Mouse (Mus musculus): ENCODE measurements at regions not wholly inside any gene's neighbourhood (a gene's known extent, or its start where the extent isn't known, plus 50 kb on each side); places are given as distances from the start of the nearest gene placed in this dataset.

- no peak overlapping the region for H3K9ac ChIP-seq (ENCODE audit: control insufficient read depth, low read depth, low read length, poor library complexity, severe bottlenecking)
- H3K27me3 ChIP-seq (ENCODE audit: control insufficient read depth in 1 of 2, insufficient read depth in 2 of 2, low read length in 2 of 2): no peaks in the 10 kb centered on the region
- H3K4me3 ChIP-seq (ENCODE audit: control insufficient read depth in 1 of 2, insufficient read depth in 1 of 2, low read depth in 2 of 2, low read length in 2 of 2): no peak overlapping the region
- no peak for TF ChIP-seq GABPA (IDR thresholded peaks at IDR 0.05; ENCODE audit: low read depth, low read length)
- no peak for TF ChIP-seq MXI1 (IDR thresholded peaks at IDR 0.05; ENCODE audit: low read depth, low read length)
- TF ChIP-seq SIN3A (IDR thresholded peaks at IDR 0.05; ENCODE audit: low read length): no peak
- no peak for TF ChIP-seq TAL1 (IDR thresholded peaks at IDR 0.05; ENCODE audit: low read length)
- TF ChIP-seq MAZ (IDR thresholded peaks at IDR 0.05; ENCODE audit: low read depth, low read length): no peak
- no peak for TF ChIP-seq NRF1 (IDR thresholded peaks at IDR 0.05; ENCODE audit: insufficient read depth, low read depth, low read length, poor library complexity, severe bottlenecking)
- no peak for TF ChIP-seq JUND (IDR thresholded peaks at IDR 0.05; ENCODE audit: low read depth, low read length)
- no peak for TF ChIP-seq ZC3H11A (IDR thresholded peaks at IDR 0.05; ENCODE audit: low read depth, low read length)
- no peak for TF ChIP-seq MEF2A (IDR thresholded peaks at IDR 0.05; ENCODE audit: extremely low read depth, insufficient replicate concordance, low read depth, low read length, poor library complexity, severe bottlenecking)
- TF ChIP-seq BHLHE40 (IDR thresholded peaks at IDR 0.05; ENCODE audit: borderline replicate concordance, low read depth, low read length): no peak
- TF ChIP-seq SMC3 (IDR thresholded peaks at IDR 0.05; ENCODE audit: low read depth, low read length): no peak
- DNase-seq (ENCODE audit: low read depth, low spot score): no peak
- no peak overlapping the region for H3K27ac ChIP-seq (ENCODE audit: control insufficient read depth, low read depth, low read length)
- no peaks in the 10 kb centered on the region for H3K79me2 ChIP-seq (ENCODE audit: control insufficient read depth, insufficient read depth, low read length, poor library complexity)
- H3K36me3 ChIP-seq (ENCODE audit: control insufficient read depth in 1 of 2, insufficient read depth in 2 of 2, low read length in 2 of 2): no peaks in the 10 kb centered on the region
- H3K4me1 ChIP-seq (ENCODE audit: control insufficient read depth in 1 of 2, insufficient read depth in 2 of 2, low read length in 2 of 2): no peaks in the 10 kb centered on the region
- H3K9me3 ChIP-seq (replicated peaks; ENCODE audit: insufficient read depth, low read length): no peaks in the 10 kb centered on the region
Measured at GRCm38 (mm10) chr14:107499563-107499962, 1393.6 kb downstream of the Trim52 start.

- peak; percentile 8 for DNase-seq (ENCODE audit: low read depth, low spot score)
- Histone ChIP-seq H3K27me3 (ENCODE audit: control insufficient read depth in 1 of 2, insufficient read depth in 2 of 2, low read length in 2 of 2) (no peaks in the 10 kb centered on the region), H3K36me3 (ENCODE audit: control insufficient read depth in 1 of 2, insufficient read depth in 2 of 2, low read length in 2 of 2) (no peaks in the 10 kb centered on the region), H3K27ac (ENCODE audit: control insufficient read depth, low read depth, low read length) (no peak overlapping the region), H3K9ac (ENCODE audit: control insufficient read depth, low read depth, low read length, poor library complexity, severe bottlenecking) (no peak overlapping the region), H3K9me3 (replicated peaks; ENCODE audit: insufficient read depth, low read length) (no peaks in the 10 kb centered on the region), H3K4me3 (ENCODE audit: control insufficient read depth in 1 of 2, insufficient read depth in 1 of 2, low read depth in 2 of 2, low read length in 2 of 2) (no peak overlapping the region), H3K79me2 (ENCODE audit: control insufficient read depth, insufficient read depth, low read length, poor library complexity) (no peaks in the 10 kb centered on the region), H3K4me1 (ENCODE audit: control insufficient read depth in 1 of 2, insufficient read depth in 2 of 2, low read length in 2 of 2) (no peaks in the 10 kb centered on the region)
- 0 out of 2 replicates have a peak, but pooled peaks have one; percentile 17 for TF ChIP-seq GATA1 (IDR thresholded peaks at IDR 0.05; ENCODE audit: low read depth, low read length)
- no peak for TF ChIP-seq MXI1 (IDR thresholded peaks at IDR 0.05; ENCODE audit: low read depth, low read length)
- TF ChIP-seq MAFK (IDR thresholded peaks at IDR 0.05; ENCODE audit: borderline replicate concordance, low read depth, low read length): peak; percentile 81
- no peak for TF ChIP-seq MAZ (IDR thresholded peaks at IDR 0.05; ENCODE audit: low read depth, low read length)
Measured at GRCm38 (mm10) chr14:107501718-107502117, 1395.7 kb downstream of the Trim52 start.
